Mouse (Mus musculus): ENCODE data around the gene Arhgap22.

GRCm38 (mm10) chr14:33369375-33369774 lies 155.5 kb downstream of the Arhgap22 start:
- TF ChIP-seq EP300 (IDR thresholded peaks at IDR 0.05; ENCODE audit: insufficient read depth, low read depth, low read length), result no peak
- TF ChIP-seq CTCF (IDR thresholded peaks at IDR 0.05; ENCODE audit: low read depth, low read length), result no peak
- no peak for TF ChIP-seq POLR2A (IDR thresholded peaks at IDR 0.05; ENCODE audit: insufficient read depth, low read length)

All from ES-Bruce4 (cell line).